Mouse (Mus musculus) liver, adult 2 months (tissue): Measurements from ENCODE around the gene Bcat1. TPM values are rescaled to one million over a fixed set of nuclear protein-coding genes. Genes with fewer than 3 reads are reported as not detected.

ENCODE experiments used
- DNase-seq: peaks from one replicate; pipeline ENCODE4 v3.0.0-alpha.2; 2011; ENCODE audit warnings: low read depth, low spot score; ENCODE audit errors: extremely low read depth
- H3K27ac ChIP-seq: fragments of 200-500 bp; replicated peaks from 2 replicates; pipeline ENCODE4 v1.5.1; 2012; ENCODE audit warnings: low read depth, mild to moderate bottlenecking, control low read depth, inconsistent platforms, low read length; ENCODE audit not compliant: insufficient read depth
- H3K27me3 ChIP-seq: fragments of 200-500 bp; 2 replicates; pipeline ENCODE4 v1.6.1; 2012; ENCODE audit warnings: mild to moderate bottlenecking, moderate library complexity, low read length, inconsistent platforms; ENCODE audit not compliant: control insufficient read depth, insufficient read depth
- H3K36me3 ChIP-seq: fragments of 200-500 bp; 2 replicates; pipeline ENCODE4 v1.6.1; 2012; ENCODE audit warnings: low read length, inconsistent platforms; ENCODE audit not compliant: control insufficient read depth, insufficient read depth
- H3K4me1 ChIP-seq: fragments of 200-500 bp; 2 replicates; pipeline ENCODE4 v1.6.1; 2011; ENCODE audit warnings: low read length; ENCODE audit not compliant: control insufficient read depth, insufficient read depth
- H3K4me3 ChIP-seq: fragments of 200-500 bp; 2 replicates; pipeline ENCODE4 v1.5.1; 2011; ENCODE audit warnings: low read depth, mild to moderate bottlenecking, control low read depth, low read length, moderate library complexity; ENCODE audit not compliant: insufficient read depth
- H3K79me2 ChIP-seq: fragments of 200-500 bp; 2 replicates; pipeline ENCODE4 v1.6.1; 2012; ENCODE audit warnings: inconsistent platforms, mild to moderate bottlenecking, low read length, moderate library complexity; ENCODE audit not compliant: control insufficient read depth, insufficient read depth
- H3K9ac ChIP-seq: fragments of 200-500 bp; 2 replicates; pipeline ENCODE4 v1.6.1; 2012; ENCODE audit warnings: low read depth, mild to moderate bottlenecking, control low read depth, inconsistent platforms, low read length
- CTCF ChIP-seq: fragments of 200-500 bp; IDR thresholded peaks from 2 replicates; pipeline ENCODE4 v1.5.1; 2011; ENCODE audit warnings: low read depth, low read length, control low read depth
- POLR2A ChIP-seq: fragments of 200-500 bp; IDR thresholded peaks from 2 replicates; pipeline ENCODE4 v1.6.1; 2011; ENCODE audit warnings: low read length, control low read depth; ENCODE audit not compliant: insufficient read depth; ENCODE audit errors: extremely low read depth
- WGBS: fragments of 180-500 bp; shearing (Covaris S2); methylation state at CpG from one replicate; pipeline ENCODE4 v1.1.7; 2018; 5-methylcytosine and 5-hydroxymethylcytosine counted together
- polyA plus RNA-seq: library from polyadenylated mRNA; depleted of rRNA; stranded (reverse); fragments of >200 nt; gene quantifications from 2 replicates; pipeline ENCODE4 v1.2.3, GENCODE M21; 2012
- total RNA-seq: library from RNA; depleted of rRNA; stranded (reverse); fragments of >200 nt; gene quantifications from 2 replicates; pipeline ENCODE4 v1.2.3, GENCODE M21; 2014

The Bcat1 gene
- total and polyA plus RNA-seq, 2 experiments: 0.18 TPM; not detected in 1

DNA sequence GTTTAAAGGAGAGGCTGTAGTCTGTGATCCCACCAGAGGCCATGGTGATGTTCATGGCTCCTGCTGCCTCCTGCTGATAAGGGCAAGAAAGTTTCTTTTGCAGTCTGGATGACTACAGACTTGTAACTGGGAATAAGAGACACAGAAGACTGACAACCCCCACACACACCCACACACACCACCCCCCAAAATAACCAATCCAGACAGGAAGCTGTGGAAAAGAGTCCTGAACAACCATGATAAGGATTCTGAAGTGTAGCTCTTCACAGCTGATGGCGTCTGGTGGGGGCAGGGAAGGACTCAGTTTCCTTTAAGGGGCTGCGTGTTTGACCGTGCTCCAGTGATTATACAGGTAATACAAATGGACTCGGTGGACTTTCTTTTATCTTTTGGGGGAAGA is 13.4 kb upstream of the Bcat1 start:
- Histone ChIP-seq H3K36me3 (no peaks in the 10 kb centered on the region), H3K27me3 (no peaks in the 10 kb centered on the region), H3K79me2 (no peaks in the 10 kb centered on the region), H3K4me3 (no peak overlapping the region), H3K4me1 (no peaks in the 10 kb centered on the region), H3K9ac (no peak overlapping the region), H3K27ac (no peak overlapping the region)
- 78% methylated on average over 4 of the region's 4 CpGs for WGBS
- DNase-seq: no peak
- TF ChIP-seq POLR2A: no peak
- no peak for TF ChIP-seq CTCF

DNA sequence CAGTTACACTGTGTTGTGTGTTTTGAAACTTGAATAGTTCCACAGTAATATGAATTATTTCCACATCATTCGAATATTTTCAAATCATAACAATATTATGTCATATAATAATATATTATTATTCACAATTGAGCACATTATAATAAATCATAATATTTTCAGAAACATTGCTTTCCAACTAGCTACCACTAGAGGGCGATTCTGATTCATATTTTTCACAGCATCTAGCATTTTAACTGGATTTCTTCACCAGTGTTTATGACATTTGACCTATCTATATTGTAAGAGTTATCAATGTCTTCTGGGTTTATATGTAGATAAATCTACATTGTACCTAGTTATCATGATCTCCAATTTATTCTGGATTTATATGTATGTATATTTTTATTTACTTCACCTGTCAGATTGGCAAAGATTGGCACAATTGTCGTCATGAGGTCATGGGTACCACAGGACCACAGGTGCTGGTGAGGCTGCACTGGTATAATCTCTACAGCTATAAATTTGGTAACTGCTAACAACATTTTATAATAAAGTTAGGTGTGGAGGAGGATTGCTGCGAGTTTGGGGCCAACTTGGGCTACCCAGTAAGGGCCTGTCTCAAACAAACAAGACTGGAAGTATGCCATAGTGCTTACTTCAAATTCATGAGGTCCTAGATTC is 12.6 kb upstream of the Bcat1 start:
- H3K9ac ChIP-seq: no peak overlapping the region
- TF ChIP-seq CTCF (no peak), POLR2A (no peak)

DNA sequence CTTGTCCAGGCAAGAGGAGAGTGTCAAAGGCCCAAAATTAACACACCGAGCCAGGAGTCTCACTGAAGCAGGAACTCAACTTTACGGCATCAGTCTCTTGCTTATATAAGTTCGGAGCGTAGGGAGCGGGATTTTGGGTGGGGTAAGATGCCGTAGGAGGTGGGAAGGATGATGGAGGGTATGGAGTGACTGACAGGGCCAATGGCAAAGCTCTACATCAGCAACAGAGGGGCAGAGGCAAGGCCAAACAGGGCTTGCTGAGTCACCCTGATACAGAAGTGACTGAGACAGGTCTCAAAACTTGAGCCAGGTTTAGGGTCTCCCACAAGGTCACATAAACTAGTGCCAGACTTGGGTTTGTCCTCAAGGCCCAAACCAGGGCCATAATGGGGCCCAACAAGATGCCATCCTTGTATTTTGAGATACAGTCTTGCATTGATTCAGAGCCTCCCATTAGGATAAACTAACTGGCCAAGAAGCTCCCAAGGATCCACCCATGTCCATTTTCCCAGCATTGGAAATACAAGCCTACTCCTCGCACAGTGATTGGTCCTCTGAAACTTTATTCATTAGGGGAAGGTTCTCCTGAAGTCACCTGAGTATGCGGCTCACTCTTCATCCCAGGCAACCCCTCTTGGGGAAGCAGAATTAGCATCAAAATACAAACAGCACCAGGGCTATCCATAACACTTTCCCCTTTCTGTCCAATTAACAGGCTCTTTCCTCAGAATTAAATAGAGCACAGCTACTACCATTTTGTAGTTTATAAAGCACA is 8.5 kb upstream of the Bcat1 start:
- H3K4me1 ChIP-seq: no peaks in the 10 kb centered on the region
- WGBS: 93% methylated on average over 8 of the region's 8 CpGs
- TF ChIP-seq POLR2A: no peak
- TF ChIP-seq CTCF: no peak
- no peaks in the 10 kb centered on the region for H3K27me3 ChIP-seq
- H3K27ac ChIP-seq: no peak overlapping the region
- no peaks in the 10 kb centered on the region for H3K36me3 ChIP-seq
- no peak overlapping the region for H3K9ac ChIP-seq
- H3K4me3 ChIP-seq: no peak overlapping the region
- no peaks in the 10 kb centered on the region for H3K79me2 ChIP-seq
- DNase-seq: no peak

More for the DNA sequence above, 12.6 kb upstream of the Bcat1 start:
- 47% methylated on average over 4 of the region's 4 CpGs for WGBS
- Histone ChIP-seq H3K27me3 (no peaks in the 10 kb centered on the region), H3K79me2 (no peaks in the 10 kb centered on the region), H3K4me1 (no peaks in the 10 kb centered on the region), H3K27ac (no peak overlapping the region), H3K36me3 (no peaks in the 10 kb centered on the region), H3K4me3 (no peak overlapping the region)
- peak; percentile 19 for DNase-seq

DNA sequence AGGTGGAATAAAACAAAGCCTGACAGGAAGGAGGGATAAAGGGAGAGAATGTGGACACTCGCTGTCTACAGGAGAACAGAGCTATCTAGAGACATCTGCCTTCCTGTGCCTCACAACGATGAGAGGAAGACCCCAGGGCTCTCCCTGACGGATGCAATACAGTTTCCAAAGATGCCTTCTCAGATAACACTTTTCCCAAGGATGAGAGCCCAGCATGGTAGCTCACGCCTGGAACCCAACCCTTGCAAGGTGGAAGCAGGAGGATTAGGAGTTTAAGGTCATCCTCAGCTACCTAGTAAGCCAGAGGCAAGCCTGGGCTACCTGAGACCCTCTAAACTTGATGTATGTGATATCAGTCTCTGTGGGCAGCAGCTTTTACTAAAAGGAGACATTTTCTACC is 5.7 kb upstream of the Bcat1 start:
- Histone ChIP-seq H3K27me3 (no peaks in the 10 kb centered on the region), H3K36me3 (no peaks in the 10 kb centered on the region), H3K27ac (no peak overlapping the region), H3K79me2 (no peaks in the 10 kb centered on the region), H3K9ac (no peak overlapping the region), H3K4me3 (no peak overlapping the region), H3K4me1 (no peaks in the 10 kb centered on the region)
- TF ChIP-seq CTCF (no peak), POLR2A (no peak)
- no peak for DNase-seq
- 75% methylated on average over 4 of the region's 4 CpGs for WGBS

DNA sequence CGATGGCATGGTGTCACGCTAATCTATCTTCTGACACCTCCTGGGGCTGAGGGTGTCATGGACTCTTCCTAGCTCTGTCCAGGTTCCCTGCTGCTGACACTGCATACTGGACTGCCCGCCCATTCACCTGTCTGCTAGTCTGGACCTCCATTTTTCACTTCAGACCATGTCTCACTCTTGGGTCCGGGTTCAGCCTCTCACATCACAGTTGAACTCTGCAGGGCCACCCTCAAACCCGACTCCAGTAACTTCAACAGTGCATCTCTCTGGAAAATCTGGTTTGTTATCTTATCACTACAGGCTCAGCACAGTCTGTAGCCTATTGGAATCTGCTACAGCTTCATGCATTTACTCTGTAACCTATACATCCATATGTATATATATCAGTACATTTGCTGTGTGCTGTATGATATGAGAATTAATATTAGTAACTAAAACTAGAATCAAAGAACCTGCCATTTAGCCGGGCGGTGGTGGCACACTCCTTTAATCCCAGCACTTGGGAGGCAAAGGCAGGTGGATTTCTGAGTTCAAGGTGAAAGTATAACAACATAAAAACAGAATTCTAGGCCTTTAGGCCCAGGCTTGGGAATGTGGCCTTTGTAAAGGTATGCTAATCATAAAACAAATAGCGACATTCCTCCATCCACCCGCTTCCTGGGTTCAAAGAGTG is 3.2 kb upstream of the Bcat1 start:
- Histone ChIP-seq H3K4me3 (no peak overlapping the region), H3K79me2 (no peaks in the 10 kb centered on the region), H3K36me3 (no peaks in the 10 kb centered on the region), H3K27me3 (peaks cover 7% of the 10 kb centered on the region), H3K4me1 (peaks cover 1% of the 10 kb centered on the region; the same call in 1 of the 2 replicates), H3K9ac (no peak overlapping the region), H3K27ac (no peak overlapping the region)
- TF ChIP-seq POLR2A (no peak), CTCF (no peak)
- WGBS: 82% methylated on average over 9 of the region's 9 CpGs
- no peak for DNase-seq

DNA sequence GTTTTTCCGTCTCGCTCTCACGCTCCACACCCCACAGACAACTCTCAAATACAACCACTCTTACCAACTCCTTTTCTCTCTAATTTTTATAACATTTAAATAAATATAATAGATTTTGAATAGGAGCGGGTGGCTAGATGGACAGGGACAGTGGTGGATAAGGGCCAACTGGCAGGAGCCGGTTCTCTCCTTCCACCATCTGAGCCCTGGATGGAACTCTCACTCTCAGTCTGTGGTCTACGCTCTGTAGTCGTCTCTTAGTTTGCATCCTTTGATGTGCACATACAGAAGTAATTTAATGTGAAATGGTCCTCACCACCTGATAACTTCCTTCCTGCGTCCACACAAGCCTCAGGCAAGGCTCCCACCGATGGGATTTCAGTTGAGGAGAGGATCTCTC is 302 bp upstream of the Bcat1 start:
- Histone ChIP-seq H3K4me1 (peaks cover 1% of the 10 kb centered on the region; the same call in 1 of the 2 replicates), H3K27me3 (peaks cover 15% of the 10 kb centered on the region), H3K36me3 (no peaks in the 10 kb centered on the region), H3K9ac (no peak overlapping the region), H3K79me2 (no peaks in the 10 kb centered on the region), H3K4me3 (no peak overlapping the region), H3K27ac (no peak overlapping the region)
- 30% methylated on average over 9 of the region's 9 CpGs for WGBS
- TF ChIP-seq POLR2A (no peak), CTCF (no peak)
- DNase-seq: no peak
